24 mouse cellular contexts compared by ENCODE assay signal in the genomic region with DNA sequence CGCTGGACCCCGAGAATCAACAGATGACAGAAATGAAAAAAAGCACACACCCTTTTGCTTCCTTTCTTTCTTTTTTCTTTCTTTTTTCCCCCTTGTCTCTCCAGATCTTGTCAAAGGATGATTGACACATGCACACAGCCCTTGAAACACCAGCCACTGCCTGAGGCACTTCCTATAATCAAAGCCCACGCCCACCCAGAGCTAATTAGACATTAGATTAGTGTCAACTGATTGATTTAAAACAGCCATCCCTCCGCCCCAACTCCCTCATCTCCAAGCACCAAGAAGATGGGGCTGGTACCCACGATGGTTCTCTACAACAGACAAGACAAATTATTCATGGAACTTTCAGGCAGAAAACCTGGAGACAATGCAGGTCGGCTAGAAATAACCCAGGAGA.
DNase-seq lines count a peak whose midpoint lies in the region; ATAC-seq and TF ChIP-seq lines count a peak whose summit lies in the region.
"Had no signal": no experiment of that assay in that cellular context is flagged by ENCODE, and none has a peak within 500 bp of the region (broad histone marks: within the 10 kb centered on the region; RNA-seq: fewer than 3 reads in every experiment).

No protein-coding gene starts in this region.

- no peak overlapping the region for H3K4me3 ChIP-seq in hindbrain, embryonic 11.5 days (ENCODE audit: low read depth, low read length)
- H3K4me3 ChIP-seq in hindbrain, embryonic 16.5 days (ENCODE audit: low read length) = no peak overlapping the region
- H3K4me3 ChIP-seq in forebrain, embryonic 12.5 days (replicated peaks) = no peak overlapping the region
- H3K4me3 ChIP-seq: embryonic facial prominence, embryonic 13.5 days; heart, embryonic 12.5 days; intestine, embryonic 15.5 days had no signal

- H3K9ac ChIP-seq in hindbrain, embryonic 11.5 days (ENCODE audit: low read depth, low read length) = no peak overlapping the region
- no peak overlapping the region for H3K9ac ChIP-seq in hindbrain, embryonic 16.5 days (ENCODE audit: low read depth, low read length)
- no peak overlapping the region for H3K9ac ChIP-seq in forebrain, embryonic 12.5 days
- H3K9ac ChIP-seq: embryonic facial prominence, embryonic 13.5 days; heart, embryonic 12.5 days; hindbrain, embryonic 14.5 days; intestine, embryonic 15.5 days had no signal

- ATAC-seq in hindbrain, embryonic 11.5 days (ENCODE audit: low FRiP score) = peak; percentile 38; the same call in 1 of the 2 replicates
- ATAC-seq in hindbrain, embryonic 16.5 days = no peak
- ATAC-seq in forebrain, embryonic 12.5 days (ENCODE audit: low FRiP score) = peak; percentile 75
- ATAC-seq: intestine, embryonic 15.5 days had no signal

- H3K4me1 ChIP-seq in hindbrain, embryonic 11.5 days (replicated peaks; ENCODE audit: control insufficient read depth, insufficient read depth, low read length) = no peaks in the 10 kb centered on the region
- no peaks in the 10 kb centered on the region; the same call in 1 of the 2 replicates for H3K4me1 ChIP-seq in hindbrain, embryonic 16.5 days (ENCODE audit: control insufficient read depth, insufficient read depth, low read depth, low read length)
- H3K4me1 ChIP-seq in forebrain, embryonic 12.5 days = peaks cover 30% of the 10 kb centered on the region
- H3K4me1 ChIP-seq: heart, embryonic 12.5 days; intestine, embryonic 15.5 days had no signal

- no peaks in the 10 kb centered on the region for H3K9me3 ChIP-seq in hindbrain, embryonic 11.5 days (ENCODE audit: control insufficient read depth, low read length)
- no peaks in the 10 kb centered on the region for H3K9me3 ChIP-seq in hindbrain, embryonic 16.5 days (ENCODE audit: control insufficient read depth, low read length)
- no peaks in the 10 kb centered on the region for H3K9me3 ChIP-seq in forebrain, embryonic 12.5 days
- H3K9me3 ChIP-seq: embryonic facial prominence, embryonic 13.5 days; heart, embryonic 12.5 days; intestine, embryonic 15.5 days had no signal

- no peaks in the 10 kb centered on the region for H3K36me3 ChIP-seq in hindbrain, embryonic 11.5 days (ENCODE audit: control insufficient read depth, insufficient read depth, low read length)
- H3K36me3 ChIP-seq in hindbrain, embryonic 16.5 days (ENCODE audit: control insufficient read depth, insufficient read depth, low read length) = no peaks in the 10 kb centered on the region
- H3K36me3 ChIP-seq in forebrain, embryonic 12.5 days (replicated peaks) = no peaks in the 10 kb centered on the region
- H3K36me3 ChIP-seq: embryonic facial prominence, embryonic 13.5 days; G1E; heart, embryonic 12.5 days; intestine, embryonic 15.5 days had no signal

- peak; percentile 28 for DNase-seq in hindbrain, embryonic 11.5 days (ENCODE audit: low spot score)
- DNase-seq in brain, embryonic 14.5 days (ENCODE audit: low read depth) = peak; percentile 62
- DNase-seq in retina, postnatal 1 day = peak; percentile 52
- DNase-seq in lung, postnatal 14 days = no peak
- no peak for DNase-seq in gastrocnemius, adult 8-10 months (ENCODE audit: low spot score in 2 of 2)
- DNase-seq: adrenal gland, adult 2 months; B cell, adult 2 months; cerebellum, adult 2 months; cerebellum, postnatal 25 days; gastrocnemius, postnatal 25 days; heart, adult 18-20 months; heart, postnatal 10 days; kidney, adult 8-10 months; kidney, postnatal 10 days; right cerebral cortex, postnatal 14 days had no signal

- no peak for TF ChIP-seq POLR2A in brain, embryonic 14.5 days (IDR thresholded peaks at IDR 0.05; ENCODE audit: borderline replicate concordance, extremely low read depth, insufficient read depth, insufficient read length, poor library complexity, severe bottlenecking)

- no peak overlapping the region for H3K27ac ChIP-seq in hindbrain, embryonic 11.5 days (ENCODE audit: low read depth, low read length)
- H3K27ac ChIP-seq in hindbrain, embryonic 16.5 days (ENCODE audit: low read depth, low read length) = no peak overlapping the region
- H3K27ac ChIP-seq in forebrain, embryonic 12.5 days = peak overlapping the region; percentile 42; the same call in 1 of the 2 replicates
- H3K27ac ChIP-seq: embryonic facial prominence, embryonic 13.5 days; hindbrain, embryonic 14.5 days; intestine, embryonic 15.5 days; macrophage had no signal

- TF ChIP-seq CTCF in brain, embryonic 14.5 days (IDR thresholded peaks at IDR 0.05; ENCODE audit: borderline replicate concordance, extremely low read depth, insufficient read depth, insufficient read length) = no peak

- no peaks in the 10 kb centered on the region; the same call in 1 of the 2 replicates for H3K27me3 ChIP-seq in hindbrain, embryonic 11.5 days (ENCODE audit: control insufficient read depth, insufficient read depth, low read length)
- H3K27me3 ChIP-seq in hindbrain, embryonic 16.5 days (replicated peaks; ENCODE audit: control insufficient read depth, insufficient read depth, low read length) = no peaks in the 10 kb centered on the region
- H3K27me3 ChIP-seq in forebrain, embryonic 12.5 days = no peaks in the 10 kb centered on the region
- H3K27me3 ChIP-seq: CH12.LX; heart, embryonic 12.5 days had no signal

- no peak overlapping the region for H3K4me2 ChIP-seq in hindbrain, embryonic 11.5 days (replicated peaks; ENCODE audit: low read depth, low read length)
- no peak overlapping the region for H3K4me2 ChIP-seq in hindbrain, embryonic 16.5 days (ENCODE audit: low read length)
- peak overlapping the region; percentile 15 for H3K4me2 ChIP-seq in forebrain, embryonic 12.5 days
- H3K4me2 ChIP-seq: embryonic facial prominence, embryonic 13.5 days; heart, embryonic 12.5 days; hindbrain, embryonic 14.5 days; intestine, embryonic 15.5 days had no signal

- WGBS in hindbrain, embryonic 11.5 days = 34% methylated on average over 6 of the region's 6 CpGs
- whole genome bisulfite sequencing in hindbrain, embryonic 16.5 days = 17% methylated on average over 6 of the region's 6 CpGs
- 7% methylated on average over 6 of the region's 6 CpGs for WGBS in forebrain, embryonic 12.5 days

Comparison
In these comparisons a context has a peak if more than half of its experiments do, and no peak if none do; other contexts are left out.
1. DNase-seq: peak in hindbrain, embryonic 11.5 days (single experiment), brain, embryonic 14.5 days (single experiment) and retina, postnatal 1 day (single experiment); none in lung, postnatal 14 days (single experiment) and gastrocnemius, adult 8-10 months (0 of 2).